Mouse (Mus musculus): ENCODE data around the gene Hoxb9. TPM values are rescaled to one million over a fixed set of nuclear protein-coding genes. Genes with fewer than 3 reads are reported as not detected.

Gene Hoxb9
- polyA plus RNA-seq, 1 experiment from 2014 or later: 21.5 TPM

DNA sequence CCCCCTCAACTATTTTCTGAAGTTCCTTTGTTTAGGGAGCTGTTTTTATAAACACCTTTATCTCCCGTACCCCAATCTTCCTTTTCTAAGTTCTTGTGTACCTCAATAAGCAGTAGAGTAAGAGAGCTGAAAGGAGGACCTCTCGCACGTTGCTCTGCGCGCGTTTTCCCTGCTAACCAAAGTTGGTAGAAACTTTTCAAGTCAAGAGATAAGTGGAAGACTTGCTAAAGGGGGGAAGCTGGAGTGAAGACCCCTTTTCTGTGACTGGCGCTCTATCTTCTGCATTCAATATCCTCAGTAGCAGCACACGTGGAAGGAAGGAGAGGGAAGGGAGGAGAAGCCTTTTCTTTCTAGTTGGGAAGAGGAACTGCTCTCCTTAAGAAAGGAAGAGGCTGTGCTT is 53.7 kb downstream of the Hoxb9 start:
- H3K4me3 ChIP-seq (ENCODE audit: low read length): peak overlapping the region; percentile 71
- no peaks in the 10 kb centered on the region for H3K27me3 ChIP-seq (ENCODE audit: insufficient read depth, low read length)
- 16% methylated on average over 8 of the region's 8 CpGs for WGBS
- H3K9ac ChIP-seq (replicated peaks; ENCODE audit: low read length): peak overlapping the region; percentile 90
- H3K36me3 ChIP-seq (ENCODE audit: insufficient read depth, low read length): no peaks in the 10 kb centered on the region; the same call in 1 of the 2 replicates
- no peak for ATAC-seq (ENCODE audit: low FRiP score, low TSS enrichment)
- H3K4me2 ChIP-seq (replicated peaks; ENCODE audit: low read depth, low read length): peak overlapping the region; percentile 90
- no peaks in the 10 kb centered on the region for H3K9me3 ChIP-seq (ENCODE audit: low read length)
- H3K27ac ChIP-seq (ENCODE audit: low read length): peak overlapping the region; percentile 99
- H3K4me1 ChIP-seq (ENCODE audit: insufficient read depth, low read length): peaks cover 92% of the 10 kb centered on the region

- Histone ChIP-seq H3K4me2 (replicated peaks; ENCODE audit: low read depth, low read length) (peak overlapping the region; percentile 90), H3K27me3 (ENCODE audit: insufficient read depth, low read length) (no peaks in the 10 kb centered on the region), H3K36me3 (ENCODE audit: insufficient read depth, low read length) (no peaks in the 10 kb centered on the region; the same call in 1 of the 2 replicates), H3K9me3 (ENCODE audit: low read length) (no peaks in the 10 kb centered on the region), H3K9ac (replicated peaks; ENCODE audit: low read length) (peak overlapping the region; percentile 90), H3K4me1 (ENCODE audit: insufficient read depth, low read length) (peaks cover 97% of the 10 kb centered on the region), H3K4me3 (ENCODE audit: low read length) (peak overlapping the region; percentile 71), H3K27ac (ENCODE audit: low read length) (peak overlapping the region; percentile 99)
- 10% methylated on average over 22 of the region's 22 CpGs for WGBS
- 0 out of 2 replicates have a peak, but pooled peaks have one; percentile 32 for ATAC-seq (ENCODE audit: low FRiP score, low TSS enrichment)
Measured at GRCm38 (mm10) chr11:96325747-96326212, 54.5 kb downstream of the Hoxb9 start.

MicroRNAs within 50 kb of the gene (microRNA counts, 519-probe panel; counts per million panel counts)
- microRNA mmu-miR-10a (5,339 counts per million, percentile 99 among the panel's probes with 10 or more counts), microRNA mmu-miR-196a (4,716 counts per million, percentile 95 among the panel's probes with 10 or more counts)

Small RNA genes within 50 kb of the gene (microRNA-seq; reads per million reads assigned to microRNA genes)
- gene Mir10a (163,530 reads per million, percentile 100 among the genes with 10 or more reads in this experiment), gene Mir196a-1 (50.8 reads per million, percentile 49 among the genes with 10 or more reads in this experiment)

Other genes with a start within 250 kb of the Hoxb9 start
- not detected in 2 replicates for gene Gip, start 246.9 kb upstream of the Hoxb9 start, polyA plus RNA-seq (2015; fragmentation: Nextera tagmentation; extraction: Ambion mirVana)
- 93.1 and 96.0 TPM in 2 replicates for gene Snf8, start 236.6 kb upstream of the Hoxb9 start, polyA plus RNA-seq (2015; fragmentation: Nextera tagmentation; extraction: Ambion mirVana)
- gene Ube2z, start 206.1 kb upstream of the Hoxb9 start, polyA plus RNA-seq (2015; fragmentation: Nextera tagmentation; extraction: Ambion mirVana): 38.7 and 42.0 TPM in 2 replicates
- 745 and 801 TPM in 2 replicates for gene Atp5g1, start 195.8 kb upstream of the Hoxb9 start, polyA plus RNA-seq (2015; fragmentation: Nextera tagmentation; extraction: Ambion mirVana)
- gene Calcoco2, start 159.5 kb upstream of the Hoxb9 start, polyA plus RNA-seq (2015; fragmentation: Nextera tagmentation; extraction: Ambion mirVana): not detected in 2 replicates
- gene Ttll6, start 137.7 kb upstream of the Hoxb9 start, polyA plus RNA-seq (2015; fragmentation: Nextera tagmentation; extraction: Ambion mirVana): not detected in 2 replicates
- not detected in 2 replicates for gene Hoxb13, start 77.1 kb upstream of the Hoxb9 start, polyA plus RNA-seq (2015; fragmentation: Nextera tagmentation; extraction: Ambion mirVana)
- gene Hoxb8, start 10.4 kb downstream of the Hoxb9 start, polyA plus RNA-seq (2015; fragmentation: Nextera tagmentation; extraction: Ambion mirVana): 9.5 and 12.9 TPM in 2 replicates
- gene Hoxb7, start 15.2 kb downstream of the Hoxb9 start, polyA plus RNA-seq (2015; fragmentation: Nextera tagmentation; extraction: Ambion mirVana): 60.9 and 68.3 TPM in 2 replicates
- 50.3 and 55.7 TPM in 2 replicates for gene Hoxb6, start 21.0 kb downstream of the Hoxb9 start, polyA plus RNA-seq (2015; fragmentation: Nextera tagmentation; extraction: Ambion mirVana)
- gene Hoxb5, start 31.9 kb downstream of the Hoxb9 start, polyA plus RNA-seq (2015; fragmentation: Nextera tagmentation; extraction: Ambion mirVana): 19.2 and 24.3 TPM in 2 replicates
- 4.1 and 6.2 TPM in 2 replicates for gene Hoxb4, start 46.8 kb downstream of the Hoxb9 start, polyA plus RNA-seq (2015; fragmentation: Nextera tagmentation; extraction: Ambion mirVana)
- gene Hoxb3, start 51.9 kb downstream of the Hoxb9 start, polyA plus RNA-seq (2015; fragmentation: Nextera tagmentation; extraction: Ambion mirVana): 3.7 and 4.3 TPM in 2 replicates
- 34.4 and 36.1 TPM in 2 replicates for gene Hoxb2, start 79.1 kb downstream of the Hoxb9 start, polyA plus RNA-seq (2015; fragmentation: Nextera tagmentation; extraction: Ambion mirVana)
- 0.08 and 0.12 TPM in 2 replicates for gene Hoxb1, start 94.3 kb downstream of the Hoxb9 start, polyA plus RNA-seq (2015; fragmentation: Nextera tagmentation; extraction: Ambion mirVana)
- 10.1 and 12.3 TPM in 2 replicates for gene Skap1, start 193.1 kb downstream of the Hoxb9 start, polyA plus RNA-seq (2015; fragmentation: Nextera tagmentation; extraction: Ambion mirVana)

Measured in kidney, embryonic 16.5 days (tissue).